Comparison of ENCODE assay signal across 25 mouse cellular contexts in the genomic region with DNA sequence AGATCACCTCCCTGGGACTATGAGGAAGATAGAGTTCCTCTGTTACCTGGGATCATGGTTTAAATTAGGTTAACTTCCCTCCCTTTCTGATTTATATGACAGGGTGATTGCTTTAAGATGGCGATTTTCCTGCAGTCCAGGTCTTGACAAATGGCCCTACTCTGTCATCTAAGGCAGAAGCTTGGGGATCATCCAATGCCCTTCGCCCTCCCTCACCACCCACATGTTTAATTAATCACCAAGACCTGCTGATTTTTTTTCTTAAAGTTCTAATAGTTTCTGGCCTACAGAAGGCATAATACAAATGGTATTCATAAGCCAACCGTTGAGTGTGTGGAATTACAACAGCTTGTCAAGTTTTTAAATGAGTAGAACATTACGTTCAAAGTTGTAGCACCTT. TPM values are rescaled to one million over a fixed set of nuclear protein-coding genes. Genes with fewer than 3 reads are reported as not detected.
DNase-seq lines count a peak whose midpoint lies in the region; ATAC-seq lines count a peak whose summit lies in the region.
"Had no signal": no experiment of that assay in that cellular context is flagged by ENCODE, and none has a peak within 500 bp of the region (broad histone marks: within the 10 kb centered on the region; RNA-seq: fewer than 3 reads in every experiment).

No protein-coding gene starts in this region.

- H3K27ac ChIP-seq in kidney, embryonic 16.5 days (ENCODE audit: low read length): no peak overlapping the region
- no peak overlapping the region for H3K27ac ChIP-seq in kidney, embryonic 14.5 days (ENCODE audit: low read depth, low read length)
- H3K27ac ChIP-seq: embryonic facial prominence, embryonic 13.5 days; embryonic facial prominence, embryonic 15.5 days; forebrain, embryonic 10.5 days; forebrain, embryonic 12.5 days had no signal

- peaks cover 3% of the 10 kb centered on the region; the same call in 1 of the 2 replicates for H3K9me3 ChIP-seq in kidney, embryonic 16.5 days (ENCODE audit: low read length)
- 0 out of 2 replicates have a peak, but pooled peaks cover 5% of the 10 kb centered on the region for H3K9me3 ChIP-seq in kidney, embryonic 14.5 days (ENCODE audit: control insufficient read depth, low read length)
- H3K9me3 ChIP-seq: embryonic facial prominence, embryonic 15.5 days had no signal

- ATAC-seq in kidney, embryonic 16.5 days (ENCODE audit: low FRiP score, low TSS enrichment): no peak
- ATAC-seq in kidney, embryonic 14.5 days (ENCODE audit: low FRiP score, low TSS enrichment): no peak
- ATAC-seq: forebrain, embryonic 14.5 days had no signal

- H3K4me2 ChIP-seq in kidney, embryonic 16.5 days (replicated peaks; ENCODE audit: low read depth, low read length): no peak overlapping the region
- no peak overlapping the region for H3K4me2 ChIP-seq in kidney, embryonic 14.5 days (replicated peaks; ENCODE audit: low read depth, low read length)
- H3K4me2 ChIP-seq: embryonic facial prominence, embryonic 13.5 days; embryonic facial prominence, embryonic 15.5 days; forebrain, embryonic 12.5 days had no signal

- H3K36me3 ChIP-seq in kidney, embryonic 16.5 days (ENCODE audit: insufficient read depth, low read length): no peaks in the 10 kb centered on the region
- no peaks in the 10 kb centered on the region for H3K36me3 ChIP-seq in kidney, embryonic 14.5 days (ENCODE audit: control insufficient read depth, insufficient read depth, low read length)
- H3K36me3 ChIP-seq: embryonic facial prominence, embryonic 13.5 days; embryonic facial prominence, embryonic 15.5 days; forebrain, embryonic 10.5 days; forebrain, embryonic 12.5 days had no signal

- H3K27me3 ChIP-seq in kidney, embryonic 16.5 days (ENCODE audit: insufficient read depth, low read length): no peaks in the 10 kb centered on the region
- no peaks in the 10 kb centered on the region for H3K27me3 ChIP-seq in kidney, embryonic 14.5 days (ENCODE audit: control insufficient read depth, insufficient read depth, low read length)
- H3K27me3 ChIP-seq: embryonic facial prominence, embryonic 13.5 days; embryonic facial prominence, embryonic 15.5 days; forebrain, embryonic 12.5 days had no signal

- peak; percentile 36 for DNase-seq in kidney, adult 11 months
- no peak for DNase-seq in kidney, postnatal 14 days
- DNase-seq in kidney, adult 8-10 months: peak; percentile 43 to 52
- peak; percentile 44 to 52 for DNase-seq in kidney, postnatal 36 days
- peak; percentile 41 for DNase-seq in mesoderm, embryonic 11.5 days (ENCODE audit: low read depth, low spot score)
- DNase-seq in ovary, postnatal 14 days (ENCODE audit: low spot score): no peak
- DNase-seq: adrenal gland, adult 2 months; adrenal gland, postnatal 10 days; adrenal gland, postnatal 25 days; cerebellum, adult 11 months; cerebellum, adult 18-20 months; cerebellum, adult 8-10 months; cerebellum, adult 9-11 months; cerebellum, postnatal 14 days; cerebellum, postnatal 36 days; embryo, embryonic 11 days had no signal

- no peak overlapping the region for H3K9ac ChIP-seq in kidney, embryonic 16.5 days (replicated peaks; ENCODE audit: low read length)
- H3K9ac ChIP-seq in kidney, embryonic 14.5 days (ENCODE audit: low read depth, low read length): no peak overlapping the region
- H3K9ac ChIP-seq: embryonic facial prominence, embryonic 13.5 days; embryonic facial prominence, embryonic 15.5 days; forebrain, embryonic 12.5 days had no signal

- 58% methylated on average over 4 of the region's 4 CpGs for WGBS in kidney, embryonic 16.5 days
- WGBS in kidney, embryonic 14.5 days: 61% methylated on average over 4 of the region's 4 CpGs

- H3K4me1 ChIP-seq in kidney, embryonic 16.5 days (ENCODE audit: insufficient read depth, low read length): no peaks in the 10 kb centered on the region
- no peaks in the 10 kb centered on the region for H3K4me1 ChIP-seq in kidney, embryonic 14.5 days (ENCODE audit: control insufficient read depth, insufficient read depth, low read length)
- H3K4me1 ChIP-seq: embryonic facial prominence, embryonic 13.5 days; embryonic facial prominence, embryonic 15.5 days; forebrain, embryonic 10.5 days; forebrain, embryonic 12.5 days had no signal

- no peak overlapping the region for H3K4me3 ChIP-seq in kidney, embryonic 16.5 days (ENCODE audit: low read length)
- H3K4me3 ChIP-seq in kidney, embryonic 14.5 days (ENCODE audit: low read length): no peak overlapping the region
- H3K4me3 ChIP-seq: embryonic facial prominence, embryonic 13.5 days; embryonic facial prominence, embryonic 15.5 days; erythroblast, embryonic 14.5 days; forebrain, embryonic 10.5 days; forebrain, embryonic 12.5 days had no signal

RNA-seq across cellular contexts. Expression of a gene that starts 9.3 kb away (rescaled TPM):
- polyA plus RNA-seq in kidney, embryonic 16.5 days (2015; fragmentation: Nextera tagmentation; extraction: Ambion mirVana): 1.7 and 2.5 TPM in 2 replicates
- polyA plus RNA-seq in kidney, embryonic 14.5 days (2014; fragmentation: Nextera tagmentation; extraction: Ambion mirVana): 0.57 and 1.5 TPM in 2 replicates
- polyA plus RNA-seq: C2C12; erythroblast, embryonic 14.5 days; forebrain, embryonic 10.5 days; forebrain, embryonic 14.5 days had no signal

Comparison
In these comparisons a context has a peak if more than half of its experiments do, and no peak if none do; other contexts are left out.
1. DNase-seq: peak in kidney, adult 11 months (single experiment), kidney, adult 8-10 months (2 of 2), kidney, postnatal 36 days (2 of 2) and mesoderm, embryonic 11.5 days (single experiment); none in kidney, postnatal 14 days (single experiment) and ovary, postnatal 14 days (single experiment).